Mouse (Mus musculus): ENCODE results near the gene Pkp2.

The Pkp2 gene

GRCm38 (mm10) chr16:16262436-16262835 is 49.3 kb downstream of the Pkp2 start:
- DNase-seq: no peak

- DNase-seq: no peak
Measured at GRCm38 (mm10) chr16:16272978-16273377, 59.9 kb downstream of the Pkp2 start.

GRCm38 (mm10) chr16:16273752-16274151 is 60.6 kb downstream of the Pkp2 start:
- no peak for DNase-seq

GRCm38 (mm10) chr16:16302369-16303137 is 89.4 kb downstream of the Pkp2 start, which contains the start of gene Yars2:
Gene Yars2, plus strand, starts transcription at chr16:16302965.
- DNase-seq: peak; percentile 95

- DNase-seq: peak; percentile 14
Measured at GRCm38 (mm10) chr16:16303138-16303827, 90.2 kb downstream of the Pkp2 start.

- no peak for DNase-seq
Measured at GRCm38 (mm10) chr16:16303888-16304287, 90.8 kb downstream of the Pkp2 start.

- no peak for DNase-seq
Measured at GRCm38 (mm10) chr16:16311319-16311718, 98.2 kb downstream of the Pkp2 start.

Measured in layer of hippocampus, adult 9-11 months (tissue).